Mouse (Mus musculus) C3H10T1/2 (cell line): ENCODE measurements around the gene Asic2. TPM values are rescaled to one million over a fixed set of nuclear protein-coding genes. Genes with fewer than 3 reads are reported as not detected.

Experiments used
- polyA plus RNA-seq, 2 experiments: library from polyadenylated mRNA; unstranded; fragments of >200 nt; fragmentation: generic; extraction: Trizol; gene quantifications; one replicate each; pipeline ENCODE4 v1.2.1; 2012; ENCODE audit warnings: missing spikeins in 2 of 2

Asic2 gene
- polyA plus RNA-seq = not detected

GRCm38 (mm10) chr11:81968401-81968881, at the start of gene Asic2:
Gene Asic2, minus strand, starts transcription at chr11:81968457.

DNA sequence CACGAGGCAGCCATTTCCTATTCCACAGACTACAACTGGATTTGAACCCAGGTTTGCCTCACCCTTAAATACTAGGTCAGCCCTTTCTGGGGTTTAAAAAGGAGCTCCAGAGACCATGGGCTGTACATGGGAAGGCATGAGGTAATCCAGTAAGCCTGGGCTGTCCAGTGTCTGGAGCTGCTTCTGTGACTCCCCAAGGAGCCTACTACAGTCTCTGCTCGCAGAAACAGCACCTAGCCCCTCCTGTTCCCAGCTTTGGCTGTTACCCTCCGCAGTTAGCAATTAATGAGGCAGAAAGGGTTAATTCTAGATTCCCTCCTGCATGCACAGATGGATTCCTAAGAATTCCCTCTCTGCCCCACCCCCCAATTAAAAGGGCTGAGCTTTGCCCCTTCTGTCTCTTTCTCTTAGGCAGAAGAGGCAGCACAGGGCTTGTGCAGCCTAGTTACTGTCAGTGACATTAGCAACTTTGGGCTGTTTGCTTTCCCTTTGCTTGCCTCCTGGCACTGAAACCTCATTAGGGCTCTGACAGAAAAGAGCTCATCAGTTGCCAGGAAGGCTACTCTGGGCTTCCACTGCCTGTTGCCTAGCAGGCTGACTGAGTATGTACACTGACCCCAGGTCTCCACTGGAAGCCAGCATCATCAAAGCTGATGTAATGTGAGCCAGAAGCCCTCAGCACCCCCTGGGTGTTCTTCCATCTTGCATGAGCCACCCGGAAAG, 107.8 kb downstream of the Asic2 start, which contains the start of gene 5530401A14Rik:
5530401A14Rik (plus strand) TSS at position 424 of the 723 bp plus-strand sequence.

DNA sequence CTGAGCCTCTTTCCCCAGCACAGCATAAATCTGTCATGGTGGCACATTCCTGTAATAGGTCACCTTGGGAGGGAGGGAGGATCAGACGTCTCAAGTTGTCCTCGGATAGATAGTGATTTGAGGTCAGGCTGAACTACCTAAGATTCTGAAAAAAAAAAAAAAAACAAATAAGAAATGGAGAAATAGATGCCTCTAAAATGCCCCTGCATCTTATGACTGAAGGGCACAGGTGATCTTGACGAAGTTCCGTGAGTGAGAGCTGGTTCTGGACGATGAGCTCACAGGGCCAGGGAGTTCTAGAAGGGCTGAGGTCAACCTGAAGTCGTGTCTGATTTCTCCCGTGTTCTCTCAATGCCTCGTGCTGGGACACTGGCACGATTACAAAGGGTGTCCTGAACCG, 1110.2 kb downstream of the Asic2 start, which contains the start of gene Spaca3:
Spaca3 (plus strand) TSS at position 301 of the 400 bp plus-strand sequence.

Other genes starting within 250 kb of the Asic2 start
- not detected for gene 5530401A14Rik, start 107.8 kb downstream of the Asic2 start, polyA plus RNA-seq
- 10 to 100 TPM; 24.3 to 62.8 TPM for gene Ccl2, start 67.1 kb upstream of the Asic2 start, polyA plus RNA-seq
- gene Gm17268, start 70.1 kb upstream of the Asic2 start, polyA plus RNA-seq = not detected
- gene Ccl7, start 77.3 kb upstream of the Asic2 start, polyA plus RNA-seq = 10 to 100 TPM in 1 of 2 experiments, 1 to 10 TPM in 1; 5.8 to 18.1 TPM
- gene Ccl11, start 89.4 kb upstream of the Asic2 start, polyA plus RNA-seq = under 1 TPM in 1 of 2 experiments, not detected in 1; 0.31 TPM
- gene Ccl12, start 133.4 kb upstream of the Asic2 start, polyA plus RNA-seq = not detected
- gene Ccl8, start 146.7 kb upstream of the Asic2 start, polyA plus RNA-seq = under 1 TPM; 0.39 to 0.47 TPM